Mouse (Mus musculus) stomach, embryonic 15.5 days (tissue): ENCODE data around the gene Nrm. TPM values are rescaled to one million over a fixed set of nuclear protein-coding genes. Genes with fewer than 3 reads are reported as not detected.

Experiments
- ATAC-seq: fragments of 200-750 bp; cut with Nextera tagmentation; 2 replicates; pipeline ENCODE4 v1.8.0; 2017; ENCODE audit warnings: low read depth, moderate number of reproducible peaks, moderate TSS enrichment; ENCODE audit not compliant: insufficient read depth, low FRiP score
- H3K27ac ChIP-seq: fragments of 300-500 bp; sonication (generic); 2 replicates; pipeline ENCODE4 v1.5.1; 2015; ENCODE audit warnings: mild to moderate bottlenecking, inconsistent platforms
- H3K27me3 ChIP-seq: fragments of 300-500 bp; sonication (generic); replicated peaks from 2 replicates; pipeline ENCODE4 v1.6.1; 2015; ENCODE audit warnings: inconsistent platforms
- H3K36me3 ChIP-seq: fragments of 300-500 bp; sonication (generic); 2 replicates; pipeline ENCODE4 v1.6.1; 2015; ENCODE audit warnings: inconsistent platforms
- H3K4me1 ChIP-seq: fragments of 300-500 bp; sonication (generic); 2 replicates; pipeline ENCODE4 v1.6.1; 2015; ENCODE audit warnings: inconsistent platforms
- H3K4me2 ChIP-seq: fragments of 300-500 bp; sonication (generic); 2 replicates; pipeline ENCODE4 v1.6.1; 2015; ENCODE audit warnings: mild to moderate bottlenecking, inconsistent platforms
- H3K4me3 ChIP-seq: fragments of 300-500 bp; sonication (generic); replicated peaks from 2 replicates; pipeline ENCODE4 v1.5.1; 2015; ENCODE audit warnings: inconsistent platforms
- H3K9ac ChIP-seq: fragments of 300-500 bp; sonication (generic); 2 replicates; pipeline ENCODE4 v1.6.1; 2015; ENCODE audit warnings: inconsistent platforms
- H3K9me3 ChIP-seq: fragments of 300-500 bp; sonication (generic); 2 replicates; pipeline ENCODE4 v1.6.1; 2016; ENCODE audit warnings: inconsistent platforms
- WGBS: fragments of 180-500 bp; shearing (Covaris S2); methylation state at CpG from one replicate; pipeline ENCODE4 v1.1.7; 2015; 5-methylcytosine and 5-hydroxymethylcytosine counted together
- polyA plus RNA-seq: library from polyadenylated mRNA; unstranded; fragments of >200 nt; fragmentation: Nextera tagmentation; extraction: Ambion mirVana; gene quantifications from 2 replicates; pipeline ENCODE4 v1.2.1, GENCODE M21; 2015

Gene Nrm
- polyA plus RNA-seq, 1 experiment from 2014 or later: 54.7 TPM

DNA sequence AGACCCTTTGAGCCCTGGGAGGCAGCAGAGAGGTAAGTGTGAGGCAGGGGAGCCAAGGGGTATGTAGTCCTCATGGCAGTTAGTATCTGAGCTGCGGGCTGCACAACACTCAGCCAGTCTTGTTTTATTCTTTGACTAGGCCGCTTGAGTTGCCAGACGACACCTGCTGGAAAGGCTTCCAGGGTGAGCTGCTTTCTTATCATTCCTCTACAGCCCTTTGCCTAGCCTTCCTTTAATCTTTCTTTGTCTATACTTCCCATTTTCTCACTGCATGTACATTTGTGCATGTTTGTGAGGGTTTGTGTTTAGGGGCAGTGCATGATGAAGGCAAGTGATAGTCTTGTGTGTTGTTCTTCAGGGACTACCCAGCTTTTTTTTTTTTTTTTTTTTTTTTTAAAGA, 10.1 kb upstream of the Nrm start:
- no peak overlapping the region for H3K4me3 ChIP-seq
- H3K9me3 ChIP-seq: no peaks in the 10 kb centered on the region
- H3K36me3 ChIP-seq: peaks cover 63% of the 10 kb centered on the region
- no peaks in the 10 kb centered on the region for H3K27me3 ChIP-seq
- whole genome bisulfite sequencing: 91% methylated on average over 3 of the region's 3 CpGs
- ATAC-seq: no peak
- no peaks in the 10 kb centered on the region for H3K4me1 ChIP-seq
- H3K9ac ChIP-seq: no peak overlapping the region
- H3K27ac ChIP-seq: no peak overlapping the region
- H3K4me2 ChIP-seq: no peak overlapping the region

DNA sequence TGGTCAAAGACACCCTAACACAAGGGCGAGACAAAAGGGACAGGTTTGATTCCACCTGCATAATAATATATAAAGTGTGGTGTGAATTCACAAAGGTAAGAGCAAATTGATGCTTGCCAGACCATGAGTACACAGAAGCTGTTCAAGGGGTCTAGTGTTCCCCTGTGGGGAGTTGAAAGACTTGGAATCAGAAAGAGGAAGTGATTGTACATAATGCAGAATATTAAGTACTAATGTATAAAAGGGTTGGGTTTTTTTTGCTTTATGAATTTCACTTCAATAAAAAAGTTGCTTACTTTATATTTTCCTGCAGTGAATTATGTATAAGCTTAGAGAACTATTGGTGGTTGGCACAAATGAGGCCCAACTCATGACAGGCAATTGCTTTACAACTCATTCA, 1.7 kb upstream of the Nrm start:
- Histone ChIP-seq H3K9me3 (no peaks in the 10 kb centered on the region), H3K4me1 (peaks cover 4% of the 10 kb centered on the region; the same call in 1 of the 2 replicates), H3K4me2 (no peak overlapping the region), H3K27ac (no peak overlapping the region), H3K36me3 (peaks cover 14% of the 10 kb centered on the region), H3K9ac (no peak overlapping the region), H3K27me3 (no peaks in the 10 kb centered on the region), H3K4me3 (no peak overlapping the region)
- ATAC-seq: no peak
- 76% methylated on average over 1 of the region's 1 CpGs for WGBS

GRCm38 (mm10) chr17:35859835-35860234, 1.3 kb upstream of the Nrm start:
- WGBS: 65% methylated on average over 2 of the region's 2 CpGs
- Histone ChIP-seq H3K27ac (no peak overlapping the region), H3K4me1 (peaks cover 9% of the 10 kb centered on the region; the same call in 1 of the 2 replicates), H3K9me3 (no peaks in the 10 kb centered on the region), H3K4me3 (no peak overlapping the region), H3K4me2 (no peak overlapping the region), H3K27me3 (no peaks in the 10 kb centered on the region), H3K9ac (no peak overlapping the region), H3K36me3 (peaks cover 14% of the 10 kb centered on the region)
- no peak for ATAC-seq

- peak overlapping the region; percentile 87 for H3K4me3 ChIP-seq
- 0 out of 2 replicates have a peak overlapping the region, but pooled peaks have one; percentile 84 for H3K9ac ChIP-seq
- peak overlapping the region; percentile 74 for H3K4me2 ChIP-seq
- peak; percentile 15; the same call in 1 of the 2 replicates for ATAC-seq
- no peaks in the 10 kb centered on the region for H3K9me3 ChIP-seq
- peaks cover 11% of the 10 kb centered on the region for H3K36me3 ChIP-seq
- WGBS: 4% methylated on average over 12 of the region's 12 CpGs
- H3K27ac ChIP-seq: peak overlapping the region; percentile 96
- peaks cover 14% of the 10 kb centered on the region for H3K4me1 ChIP-seq
- H3K27me3 ChIP-seq: no peaks in the 10 kb centered on the region
Measured at GRCm38 (mm10) chr17:35860831-35861197, 304 bp upstream of the Nrm start.

DNA sequence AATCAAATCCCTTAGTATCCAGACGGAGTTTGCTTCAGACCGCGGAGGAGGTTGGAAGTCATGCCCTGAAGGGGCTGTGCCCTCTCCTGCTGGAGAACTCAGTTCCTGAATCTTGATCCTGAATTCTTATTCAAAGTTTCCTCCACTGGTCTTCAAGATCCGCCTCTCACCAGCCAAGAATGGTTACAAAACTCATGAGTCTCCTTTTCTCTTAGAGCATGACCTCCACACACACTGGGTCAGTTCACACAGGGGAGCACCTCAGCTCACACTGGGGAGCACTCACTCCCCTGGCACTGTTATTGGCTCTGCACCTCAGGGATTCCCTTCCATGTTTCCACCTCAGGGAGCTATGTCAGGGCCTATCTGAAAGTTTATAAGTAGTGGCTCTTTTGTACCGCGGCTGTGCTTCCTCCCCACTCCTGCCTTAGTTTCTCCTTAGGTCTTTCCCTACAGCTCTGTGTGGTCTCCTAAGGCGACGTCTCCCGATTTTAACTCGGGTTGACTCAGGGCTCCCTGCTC, 3.8 kb downstream of the Nrm start:
- peak overlapping the region; percentile 98 for H3K27ac ChIP-seq
- no peaks in the 10 kb centered on the region for H3K36me3 ChIP-seq
- H3K4me1 ChIP-seq: peaks cover 35% of the 10 kb centered on the region
- no peak for ATAC-seq
- H3K4me2 ChIP-seq: peak overlapping the region; percentile 93
- no peaks in the 10 kb centered on the region for H3K9me3 ChIP-seq
- peak overlapping the region; percentile 57 for H3K4me3 ChIP-seq
- peak overlapping the region; percentile 68; the same call in 1 of the 2 replicates for H3K9ac ChIP-seq
- H3K27me3 ChIP-seq: no peaks in the 10 kb centered on the region
- 31% methylated on average over 10 of the region's 10 CpGs for WGBS

GRCm38 (mm10) chr17:35865481-35866280, 4.6 kb downstream of the Nrm start, which contains the start of gene Ppp1r18:
Gene Ppp1r18, plus strand, starts transcription at chr17:35865593.
- H3K4me3 ChIP-seq: peak within 1 kb of the TSS; percentile 57
- peak; percentile 44 for ATAC-seq
- H3K27ac ChIP-seq: peak within 1 kb of the TSS; percentile 98
- no peaks in the 10 kb centered on the region for H3K27me3 ChIP-seq
- H3K36me3 ChIP-seq: no peaks in the 10 kb centered on the region
- H3K9me3 ChIP-seq: no peaks in the 10 kb centered on the region
- peak within 1 kb of the TSS; percentile 68 for H3K9ac ChIP-seq
- WGBS: under 1% methylated on average over 44 of the region's 48 CpGs
- peaks cover 42% of the 10 kb centered on the region for H3K4me1 ChIP-seq
- peak within 1 kb of the TSS; percentile 93 for H3K4me2 ChIP-seq

DNA sequence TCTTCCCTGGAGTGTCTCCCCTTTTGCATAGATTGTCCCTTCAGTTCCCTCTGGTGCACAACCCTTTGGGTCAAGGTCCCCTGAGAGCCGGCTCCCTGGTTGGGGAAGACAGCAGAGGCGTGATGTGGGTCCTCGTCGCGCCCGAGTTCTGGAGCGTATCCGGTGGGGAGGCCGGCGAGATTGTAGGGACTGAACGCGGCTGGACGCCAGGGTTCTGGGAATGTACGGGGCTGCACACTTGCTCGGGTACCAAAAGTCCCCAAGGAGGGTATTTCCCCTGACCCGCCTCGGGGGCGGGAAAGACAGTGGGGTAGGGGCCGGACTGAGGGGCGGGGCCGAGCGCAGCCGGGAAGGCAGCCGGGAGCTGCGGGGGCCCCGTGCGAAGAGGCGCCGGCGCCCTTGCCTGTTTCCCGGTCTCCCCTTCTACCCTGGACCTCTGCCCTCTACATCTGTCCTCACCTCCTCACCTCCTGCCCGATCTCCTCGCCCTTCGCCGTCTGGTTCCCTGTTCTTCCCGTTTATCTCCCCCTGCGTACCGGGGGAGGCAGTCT, 5.2 kb downstream of the Nrm start:
- Histone ChIP-seq H3K4me1 (peaks cover 46% of the 10 kb centered on the region), H3K4me2 (peak overlapping the region; percentile 93), H3K27me3 (no peaks in the 10 kb centered on the region), H3K27ac (peak overlapping the region; percentile 98), H3K4me3 (peak overlapping the region; percentile 57), H3K36me3 (no peaks in the 10 kb centered on the region), H3K9me3 (no peaks in the 10 kb centered on the region), H3K9ac (peak overlapping the region; percentile 68)
- under 1% methylated on average over 38 of the region's 38 CpGs for WGBS
- peak; percentile 29; the same call in 1 of the 2 replicates for ATAC-seq

DNA sequence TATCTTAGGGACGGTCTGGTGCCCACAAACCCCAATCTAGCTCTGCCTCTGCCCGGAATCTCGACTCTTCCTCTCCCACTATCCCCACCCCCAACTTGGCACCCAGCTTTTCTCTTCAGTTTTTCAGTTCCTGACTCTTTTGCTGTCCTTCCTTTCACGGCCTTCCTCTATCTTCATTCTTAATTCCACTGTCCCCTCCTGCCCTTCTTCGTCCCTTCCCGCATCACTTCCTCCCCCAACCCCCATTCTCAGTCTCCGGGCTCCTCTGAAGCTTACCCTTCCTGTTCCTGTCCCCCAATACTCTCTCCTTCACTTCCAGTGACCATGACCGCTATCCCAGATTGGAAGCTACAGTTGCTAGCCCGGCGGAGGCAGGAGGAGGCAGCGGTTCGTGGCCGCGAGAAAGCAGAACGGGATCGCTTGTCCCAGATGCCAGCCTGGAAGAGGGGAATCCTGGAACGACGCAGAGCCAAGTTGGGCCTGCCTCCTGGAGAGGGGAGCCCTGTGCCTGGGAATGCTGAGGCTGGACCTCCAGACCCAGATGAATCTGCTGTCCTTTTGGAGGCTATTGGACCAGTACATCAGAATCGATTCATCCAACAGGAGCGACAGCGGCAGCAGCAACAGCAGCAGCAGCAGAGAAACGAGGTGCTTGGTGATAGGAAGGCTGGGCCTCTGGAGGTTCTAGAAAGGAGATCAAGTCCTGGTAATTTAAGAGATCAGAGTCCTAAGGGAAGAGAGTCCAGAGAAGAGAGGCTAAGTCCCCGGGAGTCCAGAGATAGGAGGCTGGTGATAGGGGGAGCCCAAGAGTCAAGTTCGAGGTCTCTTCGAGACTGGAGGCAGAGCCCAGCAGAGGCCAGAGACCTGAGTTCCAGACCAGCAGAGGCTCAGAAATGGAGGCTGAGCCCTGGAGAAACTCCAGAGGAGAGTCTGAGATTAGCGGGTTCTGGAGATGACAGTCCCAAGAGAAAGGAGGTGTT, 6.1 kb downstream of the Nrm start:
- WGBS: 12% methylated on average over 26 of the region's 26 CpGs
- no peaks in the 10 kb centered on the region for H3K9me3 ChIP-seq
- peak overlapping the region; percentile 68 for H3K9ac ChIP-seq
- H3K4me2 ChIP-seq: peak overlapping the region; percentile 93
- peak overlapping the region; percentile 57 for H3K4me3 ChIP-seq
- no peaks in the 10 kb centered on the region for H3K36me3 ChIP-seq
- H3K27me3 ChIP-seq: no peaks in the 10 kb centered on the region
- no peak for ATAC-seq
- H3K4me1 ChIP-seq: peaks cover 42% of the 10 kb centered on the region
- peak overlapping the region; percentile 98 for H3K27ac ChIP-seq

GRCm38 (mm10) chr17:35868165-35868820, 7.2 kb downstream of the Nrm start:
- H3K9ac ChIP-seq: peak overlapping the region; percentile 31; the same call in 1 of the 2 replicates
- peak overlapping the region; percentile 98 for H3K27ac ChIP-seq
- H3K4me2 ChIP-seq: peak overlapping the region; percentile 93
- H3K36me3 ChIP-seq: no peaks in the 10 kb centered on the region
- 25% methylated on average over 17 of the region's 17 CpGs for WGBS
- H3K9me3 ChIP-seq: no peaks in the 10 kb centered on the region
- 0 out of 2 replicates have a peak, but pooled peaks have one; percentile 5 for ATAC-seq
- peaks cover 43% of the 10 kb centered on the region for H3K4me1 ChIP-seq
- no peaks in the 10 kb centered on the region for H3K27me3 ChIP-seq
- peak overlapping the region; percentile 57 for H3K4me3 ChIP-seq

- H3K9me3 ChIP-seq: no peaks in the 10 kb centered on the region
- peak overlapping the region; percentile 31 for H3K9ac ChIP-seq
- H3K36me3 ChIP-seq: no peaks in the 10 kb centered on the region
- peak overlapping the region; percentile 93 for H3K4me2 ChIP-seq
- peaks cover 47% of the 10 kb centered on the region for H3K4me1 ChIP-seq
- no peak for ATAC-seq
- peak overlapping the region; percentile 57 for H3K4me3 ChIP-seq
- H3K27ac ChIP-seq: peak overlapping the region; percentile 98
- WGBS: 4% methylated on average over 7 of the region's 7 CpGs
- no peaks in the 10 kb centered on the region for H3K27me3 ChIP-seq
Measured at GRCm38 (mm10) chr17:35868961-35869345, 7.8 kb downstream of the Nrm start.
